Mouse (Mus musculus) megakaryocyte, embryonic 14.5 days (primary cell): ENCODE measurements around the gene Psmd14. TPM values are rescaled to one million over a fixed set of nuclear protein-coding genes. Genes with fewer than 3 reads are reported as not detected.

Experiments
- H3K27me3 ChIP-seq: replicated peaks from 2 replicates; pipeline ENCODE3; 2012; ENCODE audit warnings: inconsistent platforms
- H3K36me3 ChIP-seq: replicated peaks from 2 replicates; pipeline ENCODE3; 2012; ENCODE audit warnings: low read length, inconsistent platforms, mixed read lengths
- H3K4me1 ChIP-seq: 2 replicates; pipeline ENCODE4 v1.6.1; 2012; ENCODE audit warnings: inconsistent platforms
- H3K4me3 ChIP-seq: replicated peaks from 2 replicates; pipeline ENCODE3; 2012; ENCODE audit warnings: moderate library complexity, mild to moderate bottlenecking, inconsistent platforms
- H3K9me3 ChIP-seq: 2 replicates; pipeline ENCODE4 v1.6.1; 2012; ENCODE audit warnings: inconsistent platforms
- FLI1 ChIP-seq: IDR thresholded peaks from 2 replicates; pipeline ENCODE4 v1.6.1; 2012; ENCODE audit warnings: low read length, inconsistent platforms, mixed read lengths
- GATA1 ChIP-seq: IDR thresholded peaks from 3 replicates; pipeline ENCODE4 v1.6.1; 2012; ENCODE audit warnings: mixed read lengths, low read length, inconsistent platforms, borderline replicate concordance
- polyA plus RNA-seq: library from polyadenylated mRNA; stranded (reverse); fragments of >175 nt; gene quantifications from 2 replicates; pipeline ENCODE4 v1.2.3, GENCODE M21; 2012; ENCODE audit warnings: low replicate concordance; ENCODE audit not compliant: insufficient read depth

The Psmd14 gene
- polyA plus RNA-seq, 1 experiment: 6.4 TPM

DNA sequence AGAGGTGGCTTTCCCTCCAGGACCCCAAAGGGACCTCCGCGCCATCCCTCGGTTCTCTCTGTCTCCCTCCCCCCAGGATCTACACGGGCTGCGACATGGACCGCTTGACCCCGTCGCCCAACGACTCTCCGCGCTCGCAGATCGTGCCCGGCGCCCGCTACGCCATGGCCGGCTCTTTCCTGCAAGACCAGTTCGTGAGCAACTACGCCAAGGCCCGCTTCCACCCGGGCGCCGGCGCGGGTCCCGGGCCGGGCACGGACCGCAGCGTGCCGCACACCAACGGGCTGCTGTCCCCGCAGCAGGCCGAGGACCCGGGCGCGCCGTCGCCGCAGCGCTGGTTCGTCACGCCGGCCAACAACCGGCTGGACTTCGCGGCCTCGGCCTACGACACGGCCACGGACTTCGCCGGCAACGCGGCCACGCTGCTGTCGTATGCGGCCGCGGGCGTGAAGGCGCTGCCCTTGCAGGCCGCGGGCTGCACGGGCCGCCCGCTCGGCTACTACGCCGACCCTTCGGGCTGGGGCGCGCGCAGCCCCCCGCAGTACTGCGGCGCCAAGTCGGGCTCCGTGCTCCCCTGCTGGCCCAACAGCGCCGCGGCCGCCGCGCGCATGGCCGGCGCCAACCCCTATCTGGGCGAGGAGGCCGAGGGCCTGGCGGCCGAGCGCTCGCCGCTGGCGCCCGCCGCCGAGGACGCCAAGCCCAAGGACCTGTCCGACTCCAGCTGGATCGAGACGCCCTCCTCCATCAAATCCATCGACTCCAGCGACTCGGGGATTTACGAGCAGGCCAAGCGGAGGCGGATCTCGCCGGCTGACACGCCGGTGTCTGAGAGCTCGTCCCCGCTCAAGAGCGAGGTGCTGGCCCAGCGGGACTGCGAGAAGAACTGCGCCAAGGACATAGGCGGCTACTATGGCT, 100.3 kb downstream of the Psmd14 start:
- Histone ChIP-seq H3K27me3 (peaks cover 94% of the 10 kb centered on the region), H3K4me1 (peaks cover 47% of the 10 kb centered on the region), H3K4me3 (peak overlapping the region; percentile 92), H3K36me3 (no peaks in the 10 kb centered on the region), H3K9me3 (peaks cover 7% of the 10 kb centered on the region)
- TF ChIP-seq GATA1: no peak

DNA sequence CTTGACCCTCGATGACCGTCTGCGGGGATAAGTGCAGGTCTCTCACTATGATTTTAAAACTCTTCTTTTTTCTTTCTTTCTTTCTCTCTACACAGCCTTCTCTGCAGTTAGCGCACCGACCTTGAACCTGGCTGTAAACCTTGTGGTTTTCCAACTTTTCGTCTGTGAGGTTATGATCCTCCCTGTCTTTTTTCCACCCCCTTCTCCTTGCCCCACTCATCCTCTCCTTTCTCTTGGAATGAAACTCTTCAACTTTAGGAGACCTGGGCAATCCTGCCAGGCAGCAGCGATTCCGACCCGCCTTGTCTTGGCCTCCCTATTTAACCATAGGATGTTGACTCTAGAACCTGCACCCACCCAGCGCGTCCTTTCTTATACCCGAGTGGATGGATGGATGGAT, 101.0 kb downstream of the Psmd14 start:
- TF ChIP-seq FLI1: no peak
- no peak for TF ChIP-seq GATA1
- Histone ChIP-seq H3K36me3 (no peaks in the 10 kb centered on the region), H3K4me3 (peak overlapping the region; percentile 92), H3K27me3 (peaks cover 90% of the 10 kb centered on the region), H3K4me1 (peaks cover 40% of the 10 kb centered on the region), H3K9me3 (peaks cover 7% of the 10 kb centered on the region)

DNA sequence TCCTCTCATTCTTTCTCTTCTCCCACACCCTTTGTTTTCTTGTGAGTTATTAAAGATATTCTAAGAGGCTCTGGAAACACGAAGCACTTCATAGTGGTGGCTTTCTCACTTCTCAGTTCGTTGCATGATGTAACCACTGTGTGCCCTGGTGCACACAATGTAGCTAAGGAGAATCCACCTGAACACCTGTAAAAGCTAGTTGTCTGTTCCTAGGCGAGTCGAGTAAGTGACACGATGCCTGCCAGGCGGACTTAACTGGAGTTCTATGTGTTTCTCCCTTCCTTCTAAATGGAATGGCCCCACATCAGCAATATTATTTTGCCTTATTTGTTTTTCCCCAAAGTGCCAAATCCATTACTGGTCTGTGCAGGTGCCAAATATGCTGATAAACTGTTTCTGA, 101.6 kb downstream of the Psmd14 start:
- Histone ChIP-seq H3K27me3 (peaks cover 85% of the 10 kb centered on the region), H3K36me3 (no peaks in the 10 kb centered on the region), H3K4me3 (no peak overlapping the region), H3K9me3 (peaks cover 7% of the 10 kb centered on the region), H3K4me1 (peaks cover 39% of the 10 kb centered on the region)
- TF ChIP-seq FLI1 (no peak), GATA1 (no peak)

GRCm38 (mm10) chr2:61813521-61813920, 102.0 kb downstream of the Psmd14 start:
- no peak overlapping the region for H3K4me3 ChIP-seq
- peaks cover 39% of the 10 kb centered on the region for H3K4me1 ChIP-seq
- peaks cover 7% of the 10 kb centered on the region for H3K9me3 ChIP-seq
- TF ChIP-seq FLI1 (no peak), GATA1 (no peak)
- H3K36me3 ChIP-seq: no peaks in the 10 kb centered on the region
- H3K27me3 ChIP-seq: peaks cover 81% of the 10 kb centered on the region

GRCm38 (mm10) chr2:61814548-61815473, 103.3 kb downstream of the Psmd14 start:
- peaks cover 68% of the 10 kb centered on the region for H3K27me3 ChIP-seq
- TF ChIP-seq GATA1 (no peak), FLI1 (no peak)
- no peaks in the 10 kb centered on the region for H3K36me3 ChIP-seq
- H3K4me1 ChIP-seq: peaks cover 35% of the 10 kb centered on the region
- peaks cover 7% of the 10 kb centered on the region for H3K9me3 ChIP-seq
- peak overlapping the region; percentile 89 for H3K4me3 ChIP-seq

DNA sequence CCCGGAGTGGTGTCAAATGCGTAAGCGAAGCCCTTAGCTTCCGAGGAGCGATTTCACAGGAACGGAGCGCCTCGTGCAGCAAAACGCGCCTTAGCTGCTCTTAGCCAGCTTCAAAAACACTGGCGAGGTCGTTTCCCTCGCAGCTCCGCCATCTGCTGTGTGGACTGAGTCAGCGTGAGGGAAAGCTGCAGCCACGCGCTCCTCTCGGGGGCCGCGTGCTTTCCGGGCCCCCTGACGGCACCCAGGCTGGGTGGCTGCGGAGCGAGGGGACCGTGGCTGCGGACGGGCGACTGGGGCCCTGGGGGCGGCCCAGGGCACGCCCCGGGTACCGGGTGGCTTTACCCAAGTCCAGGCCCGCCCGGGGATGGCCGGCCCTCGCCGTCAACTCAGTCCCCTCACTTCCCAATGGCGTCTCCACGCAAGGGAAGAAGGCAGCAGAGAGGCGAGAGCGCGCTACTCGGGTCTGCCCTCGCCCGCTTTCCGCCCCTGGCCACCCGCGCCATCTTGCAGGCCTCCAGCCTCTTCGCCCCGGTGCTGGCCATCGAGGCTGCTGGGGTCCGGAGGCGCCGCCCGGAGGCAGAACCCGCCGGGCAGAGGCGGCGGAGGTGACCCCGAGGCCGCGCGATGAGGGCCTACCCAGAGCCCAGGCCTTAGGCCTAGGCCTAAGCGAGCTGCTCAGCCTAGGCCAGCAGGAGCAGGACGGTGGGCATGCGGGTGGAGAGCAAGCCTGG, 104.3 kb downstream of the Psmd14 start:
- H3K4me3 ChIP-seq: peak overlapping the region; percentile 89
- peaks cover 7% of the 10 kb centered on the region for H3K9me3 ChIP-seq
- peaks cover 39% of the 10 kb centered on the region for H3K4me1 ChIP-seq
- H3K36me3 ChIP-seq: no peaks in the 10 kb centered on the region
- TF ChIP-seq FLI1: no peak
- TF ChIP-seq GATA1: no peak
- H3K27me3 ChIP-seq: peaks cover 59% of the 10 kb centered on the region

DNA sequence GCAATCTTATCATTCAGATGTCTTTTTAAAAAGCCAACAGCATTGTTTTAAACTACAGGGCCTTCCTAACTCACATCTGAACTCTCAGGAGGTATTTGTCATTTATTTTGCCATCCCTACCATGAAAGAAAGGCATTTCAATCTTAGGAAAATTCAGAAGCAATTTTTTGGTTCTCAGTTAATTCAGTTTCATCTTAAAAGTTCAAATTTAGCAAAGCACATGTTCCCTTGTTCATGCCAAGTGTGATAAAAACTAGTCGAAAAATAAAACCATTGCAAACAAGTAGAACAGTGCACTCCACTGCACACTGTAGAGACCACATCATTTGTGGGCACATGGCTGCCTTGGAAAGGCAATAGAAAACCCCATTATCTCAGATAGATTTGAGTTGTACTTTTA, 106.7 kb downstream of the Psmd14 start:
- Histone ChIP-seq H3K27me3 (peaks cover 35% of the 10 kb centered on the region), H3K4me1 (peaks cover 20% of the 10 kb centered on the region), H3K36me3 (no peaks in the 10 kb centered on the region)

GRCm38 (mm10) chr2:61820203-61820602, 108.7 kb downstream of the Psmd14 start:
- Histone ChIP-seq H3K9me3 (peaks cover 7% of the 10 kb centered on the region), H3K4me3 (peak overlapping the region; percentile 68), H3K27me3 (peaks cover 16% of the 10 kb centered on the region), H3K4me1 (peaks cover 12% of the 10 kb centered on the region), H3K36me3 (no peaks in the 10 kb centered on the region)
- TF ChIP-seq FLI1: no peak
- TF ChIP-seq GATA1: no peak

More for the DNA sequence above, 106.7 kb downstream of the Psmd14 start:
- Histone ChIP-seq H3K4me3 (no peak overlapping the region), H3K9me3 (peaks cover 7% of the 10 kb centered on the region)
- no peak for TF ChIP-seq GATA1
- TF ChIP-seq FLI1: no peak

DNA sequence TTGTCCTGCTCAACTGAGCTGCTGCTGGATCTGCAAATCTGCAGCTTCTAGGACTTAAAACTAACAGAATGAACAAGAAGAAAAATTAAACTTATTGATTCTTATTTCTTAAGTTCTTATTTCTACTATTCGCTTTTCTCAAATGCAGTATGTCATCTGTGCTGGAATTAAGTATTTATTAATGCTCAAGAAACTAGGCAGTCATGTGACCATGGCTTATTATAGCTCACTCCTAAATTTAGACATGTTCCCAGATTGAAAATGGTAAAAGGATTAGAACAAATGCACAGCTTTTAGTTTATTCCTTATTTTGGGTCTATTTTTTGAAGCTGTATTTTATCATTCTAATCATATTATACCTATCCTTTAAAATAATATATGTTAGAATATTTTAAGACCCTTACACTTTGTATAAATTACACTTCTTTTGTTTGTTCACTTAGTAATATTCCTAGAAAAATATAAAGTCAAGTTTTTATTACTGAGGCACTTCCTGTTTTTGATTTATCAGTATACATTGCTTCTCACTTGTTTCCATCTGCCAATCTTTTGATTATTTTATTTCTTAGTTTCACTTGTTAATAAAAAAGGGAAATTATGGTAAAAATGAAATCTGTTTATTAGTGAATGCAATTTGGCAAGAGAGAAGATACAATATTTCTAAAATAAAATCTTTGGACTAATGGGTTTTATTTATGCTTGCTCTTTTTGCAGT, 112.1 kb downstream of the Psmd14 start:
- Histone ChIP-seq H3K9me3 (no peaks in the 10 kb centered on the region), H3K4me3 (no peak overlapping the region), H3K4me1 (peaks cover 4% of the 10 kb centered on the region; the same call in 1 of the 2 replicates), H3K36me3 (no peaks in the 10 kb centered on the region), H3K27me3 (peaks cover 3% of the 10 kb centered on the region)
- TF ChIP-seq FLI1 (no peak), GATA1 (no peak)
